Mouse (Mus musculus) cerebellum, postnatal 14 days (tissue): Measurements from ENCODE around the gene Hbb-bh2.
A peak's percentile ranks its signal among the peaks of the same experiment; 100 is the strongest.
"Not testable (repeated sequence)": the region's sequence is repeated elsewhere in the genome, so short reads cannot be mapped to it uniquely, and the experiment has no call there.

ENCODE experiments used
- DNase-seq, 2 experiments: peaks; one replicate each; pipeline ENCODE4 v3.0.0; 2021; ENCODE audit warnings: mixed read lengths in 2 of 2

Gene Hbb-bh2

DNA sequence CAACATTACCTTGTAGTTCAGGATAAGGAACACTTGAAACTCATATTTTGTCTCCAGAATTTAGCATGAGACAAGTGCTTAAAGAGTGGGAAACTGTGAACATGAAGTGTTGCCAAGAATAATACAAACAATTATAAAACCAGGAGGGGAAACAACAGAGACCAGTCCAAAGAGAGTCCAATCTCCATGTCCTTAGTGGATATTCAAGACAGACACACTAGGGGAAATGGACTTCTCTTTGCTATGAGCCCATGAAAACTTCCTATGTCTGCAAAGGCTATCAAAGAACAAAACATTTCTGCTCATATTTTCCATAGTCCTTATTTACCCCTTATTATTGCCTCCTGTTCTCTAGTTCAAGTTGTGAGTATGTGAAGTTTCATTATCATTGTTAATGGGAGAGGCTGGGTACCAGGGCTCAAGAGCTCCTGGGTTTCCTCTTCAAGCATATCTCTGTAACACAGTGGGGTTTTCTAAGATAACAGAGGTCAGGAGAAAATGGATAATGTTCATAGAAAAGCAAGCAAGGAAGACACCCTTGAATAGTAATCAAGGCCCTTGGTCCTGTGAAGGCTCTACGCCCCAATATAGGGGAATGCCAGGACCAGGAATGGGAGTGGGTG is 29.0 kb downstream of the Hbb-bh2 start:
- no peak for DNase-seq

- no peak for DNase-seq
These were observed 29.6 kb downstream of the Hbb-bh2 start for GRCm38 (mm10) chr7:103810746-103811145.

DNA sequence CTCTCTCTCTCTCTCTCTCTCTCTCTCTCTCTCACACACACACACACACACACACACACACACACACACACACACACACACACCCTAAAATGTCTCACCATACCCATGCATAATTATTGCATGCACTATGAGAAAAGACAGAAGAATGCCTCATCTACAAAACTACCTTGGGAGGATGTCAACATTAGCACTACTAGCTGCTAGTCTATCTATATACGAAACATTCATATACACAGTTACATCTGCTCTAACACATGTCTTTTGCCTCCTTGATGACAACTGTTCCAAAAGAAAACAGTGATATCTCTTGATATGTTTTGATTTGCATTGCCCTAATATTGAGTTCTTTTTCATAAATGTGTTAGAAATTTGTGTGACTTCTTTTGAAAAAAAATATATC is 30.0 kb downstream of the Hbb-bh2 start:
- DNase-seq, result no peak

DNA sequence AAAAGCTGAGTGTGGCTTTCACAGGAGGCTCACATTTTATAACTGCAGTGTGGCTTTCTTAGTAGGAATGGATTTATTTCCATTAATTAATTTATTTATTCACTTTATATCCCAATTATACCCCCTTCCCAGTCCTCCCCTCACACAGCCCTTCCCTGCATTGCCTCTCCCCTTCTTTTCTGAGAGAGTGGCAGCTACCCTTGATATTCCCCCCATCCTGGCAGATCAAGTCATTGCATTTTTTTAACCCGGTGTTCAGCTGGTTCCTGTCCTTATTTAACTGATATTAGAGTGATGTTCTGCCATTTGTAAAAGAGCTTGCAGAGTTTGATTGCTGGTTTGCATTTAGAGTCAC is 30.5 kb downstream of the Hbb-bh2 start:
- no peak for DNase-seq

DNA sequence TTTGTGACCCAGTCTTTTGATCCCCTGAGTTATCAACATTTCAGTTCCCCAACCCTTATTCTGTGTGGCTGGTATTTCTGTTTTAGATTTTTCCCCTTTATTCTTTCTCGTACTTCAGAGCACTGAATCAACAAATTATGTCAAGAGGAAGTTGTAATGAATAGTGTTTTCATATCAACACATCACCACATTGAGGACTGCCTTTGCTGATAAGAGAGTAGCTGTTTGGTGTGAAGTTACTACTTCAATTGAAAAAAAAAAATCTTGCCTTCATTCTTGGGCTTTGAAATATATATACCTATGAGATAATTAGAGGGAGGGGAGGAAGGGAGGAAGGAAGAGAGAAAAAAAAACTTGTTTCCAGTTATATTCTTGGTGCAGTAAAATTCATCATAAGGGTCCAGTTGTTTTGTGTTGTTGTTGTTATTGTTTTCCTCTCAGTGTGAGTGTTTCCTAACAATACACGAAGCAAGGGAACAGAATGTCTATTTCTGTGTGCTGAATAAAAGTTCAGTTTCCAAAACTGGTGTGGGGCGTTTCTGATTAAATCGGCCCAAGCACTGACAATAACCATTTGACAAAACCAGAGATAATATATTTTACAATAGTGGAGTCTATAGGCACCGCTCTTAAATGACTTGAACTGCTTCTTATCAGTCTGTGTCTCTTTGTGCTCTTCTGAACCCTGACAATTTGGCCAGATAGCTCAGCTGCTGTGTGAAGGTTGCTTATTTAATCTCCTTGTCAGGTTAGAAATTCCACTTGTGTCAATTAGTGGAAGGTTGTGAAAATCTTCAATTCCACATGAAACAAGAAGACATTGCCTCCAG is 31.1 kb downstream of the Hbb-bh2 start:
- DNase-seq, result no peak

- DNase-seq, result not testable (repeated sequence)
These were observed 32.2 kb downstream of the Hbb-bh2 start for GRCm38 (mm10) chr7:103808120-103808519.

DNA sequence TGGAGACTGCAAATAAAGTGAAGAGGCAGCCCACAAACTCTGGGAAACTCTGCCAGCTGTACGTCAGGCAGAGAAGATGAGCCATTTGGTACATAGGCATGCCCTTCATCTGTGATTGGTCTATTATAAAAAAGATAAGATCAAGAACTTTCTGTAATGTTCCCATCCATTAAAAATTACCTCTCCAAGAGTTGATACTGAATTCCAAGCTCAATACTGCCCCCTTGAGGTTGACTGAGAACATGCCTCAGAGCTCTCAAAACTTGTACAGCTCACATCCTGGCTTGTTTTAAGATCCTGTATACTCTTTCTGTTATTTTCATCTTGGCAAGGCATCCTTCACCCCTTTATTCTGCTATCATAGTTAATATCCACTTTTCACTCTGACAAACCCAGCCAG is 33.5 kb downstream of the Hbb-bh2 start:
- peak; percentile 2 to 4 for DNase-seq

DNA sequence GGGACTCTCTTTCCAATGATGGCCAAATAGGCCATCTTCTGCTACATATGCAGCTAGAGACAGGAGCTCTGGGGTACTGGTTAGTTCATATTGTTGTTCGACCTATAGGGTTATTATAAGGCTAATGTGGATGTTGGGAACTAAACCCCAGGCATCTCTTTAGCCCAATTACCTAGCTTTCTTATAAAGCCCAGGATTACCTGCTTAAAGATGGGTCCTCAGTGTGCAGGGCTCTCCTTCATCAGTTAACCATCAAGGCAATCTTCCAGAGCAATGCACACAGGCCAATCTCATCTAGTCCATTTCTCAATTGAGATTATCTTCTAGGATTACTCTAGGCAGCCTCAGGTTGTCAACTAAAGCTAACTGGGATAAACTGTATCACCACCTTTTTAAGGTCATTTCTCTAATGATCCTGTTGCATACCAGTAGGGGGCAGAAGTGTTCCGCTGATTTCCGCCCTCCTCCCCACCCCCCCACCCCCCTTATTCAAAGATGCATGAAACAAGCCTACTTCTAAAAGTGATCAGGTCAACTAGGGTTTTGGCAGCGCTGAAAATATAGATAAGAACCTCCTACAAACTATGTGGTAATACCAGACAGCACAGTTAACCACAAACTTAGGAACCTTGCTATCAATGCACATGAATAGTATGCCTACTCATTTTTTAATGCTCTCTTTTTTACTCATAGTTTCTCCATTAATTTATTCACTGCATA is 47.5 kb downstream of the Hbb-bh2 start:
- DNase-seq, result no peak

- DNase-seq, result no peak
These were observed 48.6 kb downstream of the Hbb-bh2 start, which contains the start of gene Olfr67 for GRCm38 (mm10) chr7:103791721-103792120. Gene Olfr67 (minus strand): TSS chr7:103791821.
